Mouse (Mus musculus) heart, postnatal 0 days (tissue): ENCODE results near the gene Entpd1.

Experiments
- CTCF ChIP-seq: IDR thresholded peaks from 2 replicates; pipeline ENCODE4 v1.5.1; 2016; ENCODE audit warnings: antibody characterized with exemption, control low read depth, low read depth
- EP300 ChIP-seq: IDR thresholded peaks from 2 replicates; pipeline ENCODE4 v1.6.1; 2016; ENCODE audit warnings: antibody characterized with exemption, low read depth

- no peak for TF ChIP-seq CTCF
- TF ChIP-seq EP300, result no peak
Observed at GRCm38 (mm10) chr19:40712889-40713628, 100.9 kb downstream of the Entpd1 start.
